Mouse (Mus musculus): Measurements from ENCODE around the gene Gm20696. TPM values are rescaled to one million over a fixed set of nuclear protein-coding genes. Genes with fewer than 3 reads are reported as not detected.

Gene Gm20696
- total RNA-seq, 1 experiment, result 0.58 TPM

DNA sequence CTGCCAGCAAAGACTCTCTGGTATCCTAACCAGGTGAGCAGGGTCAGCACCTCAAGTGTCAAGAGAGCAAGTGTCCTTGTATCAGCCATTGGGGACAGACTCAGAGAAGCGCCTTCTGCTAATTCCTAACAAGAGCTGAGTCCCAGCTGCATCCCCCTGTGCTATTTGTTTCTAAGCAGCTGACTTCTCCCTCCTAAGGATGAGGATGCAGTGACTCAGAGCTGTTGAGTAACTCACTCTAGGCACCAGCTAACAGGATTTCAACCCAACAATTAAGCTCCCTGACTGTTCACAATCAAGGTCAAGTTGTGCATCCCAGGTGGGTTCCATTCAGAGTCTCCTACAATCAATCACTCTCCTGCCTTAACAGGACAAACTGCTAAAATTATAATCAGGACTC, 49.2 kb downstream of the Gm20696 start:
- H3K4me3 ChIP-seq (ENCODE audit: insufficient read depth in 1 of 2, low read depth in 1 of 2, low read length in 2 of 2, poor library complexity in 1 of 2, severe bottlenecking in 1 of 2), result no peak overlapping the region
- DNase-seq (ENCODE audit: low read depth, low spot score), result no peak
- no peaks in the 10 kb centered on the region for H3K36me3 ChIP-seq (ENCODE audit: control insufficient read depth, insufficient read depth, low read length, poor library complexity, severe bottlenecking)
- in situ Hi-C loops (cut with MboI; ENCODE audit: low sequenced_read_pairs in 2 of 2, unreplicated experiment in 2 of 2), result no loop called here
- TF ChIP-seq ZC3H11A (IDR thresholded peaks at IDR 0.05; ENCODE audit: borderline replicate concordance, low read depth, low read length), result no peak
- TF ChIP-seq HCFC1 (IDR thresholded peaks at IDR 0.05; ENCODE audit: borderline replicate concordance, insufficient read depth, low read length), result no peak
- no peak for TF ChIP-seq MAFK (IDR thresholded peaks at IDR 0.05; ENCODE audit: insufficient read depth, low read depth, low read length)
- TF ChIP-seq ZNF384 (IDR thresholded peaks at IDR 0.05; ENCODE audit: low read depth, low read length), result no peak
- TF ChIP-seq CHD2 (IDR thresholded peaks at IDR 0.05; ENCODE audit: low read depth, low read length), result no peak
- H3K27ac ChIP-seq (ENCODE audit: insufficient read depth, low read depth, low read length, poor library complexity, severe bottlenecking), result no peak overlapping the region
- H3K9me3 ChIP-seq (ENCODE audit: control insufficient read depth, insufficient read depth, low read depth, low read length), result no peaks in the 10 kb centered on the region
- H3K4me1 ChIP-seq (ENCODE audit: control insufficient read depth in 2 of 2, insufficient read depth in 2 of 2, low read length in 2 of 2, poor library complexity in 1 of 2), result peaks cover 2 to 11% of the 10 kb centered on the region in 2 experiments; a peak in 2 of 4 replicates
- no peak overlapping the region for H3K9ac ChIP-seq (ENCODE audit: insufficient read depth, low read depth, low read length, poor library complexity, severe bottlenecking)

DNA sequence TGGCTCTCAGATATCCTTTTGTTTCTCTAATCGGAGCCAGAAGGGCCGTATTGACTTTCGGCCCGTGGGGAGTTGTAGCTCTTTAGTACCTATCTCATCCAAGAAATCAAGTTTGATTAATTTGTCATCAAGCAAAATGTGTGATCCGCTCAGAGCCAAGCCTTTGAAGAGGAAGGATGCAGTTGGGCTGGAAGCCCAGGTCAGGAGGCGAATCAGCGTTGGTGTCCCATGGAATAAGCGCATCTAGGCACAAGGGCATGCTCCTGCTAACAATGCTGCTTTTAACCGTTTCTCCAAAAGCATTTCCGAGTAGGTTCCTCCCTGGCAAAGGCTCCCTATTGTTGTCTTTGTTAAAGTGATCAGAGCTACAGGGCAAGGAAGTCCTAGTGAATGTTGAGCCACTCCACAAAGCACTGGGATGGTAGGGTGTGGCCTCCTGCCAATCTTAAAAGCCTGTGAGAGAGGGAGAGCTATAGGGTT, 51.3 kb downstream of the Gm20696 start:
- no peak overlapping the region for H3K9ac ChIP-seq (ENCODE audit: insufficient read depth, low read depth, low read length, poor library complexity, severe bottlenecking)
- DNase-seq (ENCODE audit: low read depth, low spot score), result peak; percentile 56
- 0 out of 2 replicates have a peak, but pooled peaks have one; percentile 19 for TF ChIP-seq CHD2 (IDR thresholded peaks at IDR 0.05; ENCODE audit: low read depth, low read length)
- no peak for TF ChIP-seq ZC3H11A (IDR thresholded peaks at IDR 0.05; ENCODE audit: borderline replicate concordance, low read depth, low read length)
- 0 out of 4 replicates have a peak overlapping the region, but pooled peaks of 1 of the 2 experiments have one; percentile 25 for H3K4me3 ChIP-seq (ENCODE audit: insufficient read depth in 1 of 2, low read depth in 1 of 2, low read length in 2 of 2, poor library complexity in 1 of 2, severe bottlenecking in 1 of 2)
- H3K27ac ChIP-seq (ENCODE audit: insufficient read depth, low read depth, low read length, poor library complexity, severe bottlenecking), result no peak overlapping the region; the same call in 1 of the 2 replicates
- H3K4me1 ChIP-seq (ENCODE audit: control insufficient read depth in 2 of 2, insufficient read depth in 2 of 2, low read length in 2 of 2, poor library complexity in 1 of 2), result peaks cover 2 to 11% of the 10 kb centered on the region in 2 experiments; a peak in 2 of 4 replicates
- no peaks in the 10 kb centered on the region for H3K36me3 ChIP-seq (ENCODE audit: control insufficient read depth, insufficient read depth, low read length, poor library complexity, severe bottlenecking)
- in situ Hi-C loops (cut with MboI; ENCODE audit: low sequenced_read_pairs in 2 of 2, unreplicated experiment in 2 of 2), result no loop called here
- H3K9me3 ChIP-seq (ENCODE audit: control insufficient read depth, insufficient read depth, low read depth, low read length), result no peaks in the 10 kb centered on the region

DNA sequence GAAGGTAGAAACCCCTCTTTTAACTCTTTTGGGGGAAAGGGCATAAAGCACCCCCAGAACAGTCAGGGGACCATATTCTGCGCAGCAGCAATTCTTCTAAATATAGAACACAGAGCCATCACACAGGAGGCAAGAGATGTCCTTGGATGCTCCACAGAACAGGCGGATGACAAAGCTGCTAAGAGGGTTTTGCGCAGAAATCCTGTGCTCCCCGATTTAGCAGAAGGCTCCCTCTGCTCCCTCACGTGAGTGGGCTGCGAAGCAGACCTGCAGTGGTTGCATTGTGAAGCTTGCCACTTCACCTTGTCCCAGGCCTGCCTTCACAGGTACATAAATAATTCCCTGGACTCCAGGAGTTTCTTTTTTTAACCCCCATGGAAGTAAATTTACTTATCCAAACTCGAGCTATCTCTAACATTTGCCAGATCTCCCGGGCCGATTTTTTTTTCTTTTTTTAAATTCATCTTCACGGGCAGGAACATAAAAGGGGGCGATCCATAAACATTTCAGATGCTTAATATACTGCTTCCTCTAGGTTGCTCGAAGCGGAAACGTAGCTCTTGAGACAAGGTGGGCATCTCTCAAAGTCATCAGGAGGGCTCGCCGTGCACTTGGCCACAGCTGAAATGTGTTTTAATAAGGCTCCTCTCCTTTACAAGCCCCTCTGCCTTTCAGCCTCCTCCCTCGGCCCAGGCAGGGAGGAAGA, 51.9 kb downstream of the Gm20696 start:
- H3K9ac ChIP-seq (ENCODE audit: insufficient read depth, low read depth, low read length, poor library complexity, severe bottlenecking), result no peak overlapping the region
- no peak for DNase-seq (ENCODE audit: low read depth, low spot score)
- TF ChIP-seq ZNF384 (IDR thresholded peaks at IDR 0.05; ENCODE audit: low read depth, low read length) (no peak), ZC3H11A (IDR thresholded peaks at IDR 0.05; ENCODE audit: borderline replicate concordance, low read depth, low read length) (no peak), HCFC1 (IDR thresholded peaks at IDR 0.05; ENCODE audit: borderline replicate concordance, insufficient read depth, low read length) (no peak), MAFK (IDR thresholded peaks at IDR 0.05; ENCODE audit: insufficient read depth, low read depth, low read length) (no peak), CHD2 (IDR thresholded peaks at IDR 0.05; ENCODE audit: low read depth, low read length) (no peak)
- in situ Hi-C loops (cut with MboI; ENCODE audit: low sequenced_read_pairs in 2 of 2, unreplicated experiment in 2 of 2), result no loop called here
- no peak overlapping the region for H3K4me3 ChIP-seq (ENCODE audit: insufficient read depth in 1 of 2, low read depth in 1 of 2, low read length in 2 of 2, poor library complexity in 1 of 2, severe bottlenecking in 1 of 2)
- H3K27ac ChIP-seq (ENCODE audit: insufficient read depth, low read depth, low read length, poor library complexity, severe bottlenecking), result no peak overlapping the region; the same call in 1 of the 2 replicates
- no peaks in the 10 kb centered on the region for H3K9me3 ChIP-seq (ENCODE audit: control insufficient read depth, insufficient read depth, low read depth, low read length)
- peaks cover 2 to 11% of the 10 kb centered on the region in 2 experiments; a peak in 2 of 4 replicates for H3K4me1 ChIP-seq (ENCODE audit: control insufficient read depth in 2 of 2, insufficient read depth in 2 of 2, low read length in 2 of 2, poor library complexity in 1 of 2)
- no peaks in the 10 kb centered on the region for H3K36me3 ChIP-seq (ENCODE audit: control insufficient read depth, insufficient read depth, low read length, poor library complexity, severe bottlenecking)

DNA sequence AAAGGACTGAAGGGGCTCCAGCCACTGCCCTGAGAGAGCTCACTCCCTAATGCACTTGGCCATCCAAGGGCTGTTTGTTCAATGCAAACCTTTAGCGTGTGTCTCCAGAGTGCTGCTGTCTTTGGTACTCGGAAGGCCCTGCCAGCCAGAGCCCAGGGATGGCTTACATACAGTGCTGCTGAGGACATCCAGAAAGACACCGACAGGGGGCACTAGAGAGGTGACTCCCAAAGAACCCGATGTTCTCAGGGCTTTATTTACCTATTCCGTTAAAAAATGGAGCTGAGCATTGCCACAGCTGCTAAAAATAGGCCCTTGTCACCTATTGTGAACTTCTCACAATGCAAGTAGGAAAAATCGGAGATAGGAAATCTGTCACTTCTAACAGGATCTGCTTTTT, 54.7 kb downstream of the Gm20696 start:
- peaks cover 2 to 9% of the 10 kb centered on the region in 2 experiments; a peak in 2 of 4 replicates for H3K4me1 ChIP-seq (ENCODE audit: control insufficient read depth in 2 of 2, insufficient read depth in 2 of 2, low read length in 2 of 2, poor library complexity in 1 of 2)

More for the DNA sequence above, 54.7 kb downstream of the Gm20696 start:
- H3K36me3 ChIP-seq (ENCODE audit: control insufficient read depth, insufficient read depth, low read length, poor library complexity, severe bottlenecking), result no peaks in the 10 kb centered on the region
- H3K9me3 ChIP-seq (ENCODE audit: control insufficient read depth, insufficient read depth, low read depth, low read length), result no peaks in the 10 kb centered on the region
- no peak overlapping the region for H3K9ac ChIP-seq (ENCODE audit: insufficient read depth, low read depth, low read length, poor library complexity, severe bottlenecking)
- no peak for TF ChIP-seq HCFC1 (IDR thresholded peaks at IDR 0.05; ENCODE audit: borderline replicate concordance, insufficient read depth, low read length)
- TF ChIP-seq ZC3H11A (IDR thresholded peaks at IDR 0.05; ENCODE audit: borderline replicate concordance, low read depth, low read length), result no peak
- TF ChIP-seq CHD2 (IDR thresholded peaks at IDR 0.05; ENCODE audit: low read depth, low read length), result no peak
- TF ChIP-seq ZNF384 (IDR thresholded peaks at IDR 0.05; ENCODE audit: low read depth, low read length), result no peak
- no peak for TF ChIP-seq MAFK (IDR thresholded peaks at IDR 0.05; ENCODE audit: insufficient read depth, low read depth, low read length)
- no peak overlapping the region for H3K4me3 ChIP-seq (ENCODE audit: insufficient read depth in 1 of 2, low read depth in 1 of 2, low read length in 2 of 2, poor library complexity in 1 of 2, severe bottlenecking in 1 of 2)
- peak; percentile 22 for DNase-seq (ENCODE audit: low read depth, low spot score)
- H3K27ac ChIP-seq (ENCODE audit: insufficient read depth, low read depth, low read length, poor library complexity, severe bottlenecking), result no peak overlapping the region
- in situ Hi-C loops (cut with MboI; ENCODE audit: low sequenced_read_pairs in 2 of 2, unreplicated experiment in 2 of 2), result no loop called here
